Mouse (Mus musculus) brain, embryonic 14.5 days (tissue): ENCODE measurements around the gene Hrc. TPM values are rescaled to one million over a fixed set of nuclear protein-coding genes. Genes with fewer than 3 reads are reported as not detected.

ENCODE experiments used
- DNase-seq: peaks from one replicate; pipeline ENCODE4 v3.0.0-alpha.2; 2011; ENCODE audit warnings: low read depth
- CTCF ChIP-seq: fragments of 200-500 bp; IDR thresholded peaks from 2 replicates; pipeline ENCODE4 v1.5.1; 2012; ENCODE audit warnings: inconsistent platforms, mild to moderate bottlenecking, moderate library complexity, borderline replicate concordance; ENCODE audit not compliant: insufficient read depth, insufficient read length; ENCODE audit errors: extremely low read depth
- POLR2A ChIP-seq: fragments of 200-500 bp; IDR thresholded peaks from 2 replicates; pipeline ENCODE4 v1.6.1; 2012; ENCODE audit warnings: mild to moderate bottlenecking, inconsistent platforms, borderline replicate concordance; ENCODE audit not compliant: poor library complexity, insufficient read depth, insufficient read length, severe bottlenecking; ENCODE audit errors: extremely low read depth
- polyA plus RNA-seq: library from polyadenylated mRNA; depleted of rRNA; stranded (reverse); fragments of >200 nt; gene quantifications from 2 replicates; pipeline ENCODE4 v1.2.3, GENCODE M21; 2012

The Hrc gene
- polyA plus RNA-seq, 1 experiment = 1.3 TPM

GRCm38 (mm10) chr7:45313495-45313894 is 21.6 kb upstream of the Hrc start:
- DNase-seq = no peak
- no peak for TF ChIP-seq CTCF
- TF ChIP-seq POLR2A = no peak

- no peak for DNase-seq
- TF ChIP-seq POLR2A = no peak
- TF ChIP-seq CTCF = no peak
Observed at GRCm38 (mm10) chr7:45315182-45315701, 19.8 kb upstream of the Hrc start.

DNA sequence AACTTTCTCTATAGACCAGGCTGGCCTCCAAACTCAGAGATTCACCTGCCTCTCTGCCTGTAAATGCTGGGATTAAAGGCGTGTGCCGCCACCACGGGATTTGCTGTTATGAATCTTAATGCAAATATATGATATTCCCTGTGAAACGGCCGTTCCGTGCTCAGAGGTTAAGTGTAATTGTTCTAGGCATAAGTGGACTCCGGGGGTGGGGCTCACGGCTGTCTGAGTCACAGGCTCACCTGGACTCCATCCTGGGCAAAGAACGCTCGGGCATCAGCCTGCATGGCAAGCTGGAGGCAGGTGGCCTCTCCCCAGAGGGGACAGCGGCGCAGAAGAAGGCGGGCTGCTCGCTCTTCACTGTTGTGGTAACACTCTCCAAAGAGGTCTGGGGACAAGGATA is 18.6 kb upstream of the Hrc start:
- TF ChIP-seq POLR2A = no peak
- no peak for TF ChIP-seq CTCF
- no peak for DNase-seq

DNA sequence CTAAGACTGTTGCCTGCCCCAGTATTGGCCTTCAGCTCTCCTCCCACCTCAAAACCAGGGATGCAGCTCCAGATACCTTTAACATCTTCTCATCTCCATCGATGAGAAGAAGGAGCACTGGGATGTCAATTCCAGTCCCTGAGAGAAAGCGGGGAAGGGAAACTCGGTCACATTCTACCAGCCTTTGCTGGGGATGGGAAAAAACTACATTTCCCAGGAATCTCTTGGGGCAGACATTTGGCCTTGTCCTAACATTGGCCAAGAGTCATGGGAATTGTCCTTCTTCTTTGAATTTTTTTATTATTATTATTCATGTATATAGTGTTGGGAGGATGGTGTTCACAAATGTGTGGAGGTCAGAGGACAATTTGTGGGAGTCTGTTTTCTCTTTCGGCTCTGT is 12.8 kb upstream of the Hrc start:
- TF ChIP-seq CTCF (no peak), POLR2A (no peak)
- DNase-seq = no peak

DNA sequence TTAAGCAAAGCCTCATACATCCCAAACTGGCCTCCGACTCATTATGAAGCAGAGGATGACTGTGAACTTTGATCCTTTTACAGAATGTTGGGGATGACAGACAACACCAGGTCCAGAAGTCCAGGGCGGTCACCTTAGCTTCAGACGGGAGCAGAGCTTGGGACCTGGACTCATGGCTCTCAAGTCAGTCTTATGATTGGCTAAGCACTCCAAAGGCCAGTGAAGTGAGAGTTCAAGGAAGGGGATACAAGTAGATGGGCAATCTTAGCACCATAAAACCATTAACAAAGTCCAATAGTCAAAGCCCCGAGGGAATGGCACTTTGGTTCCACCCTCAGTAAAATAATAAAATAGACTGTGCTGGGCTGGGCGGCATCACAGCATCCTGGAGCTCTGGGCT is 12.0 kb upstream of the Hrc start:
- DNase-seq = no peak
- TF ChIP-seq CTCF (no peak), POLR2A (no peak)

- no peak for DNase-seq
- TF ChIP-seq POLR2A (no peak), CTCF (peak; percentile 22; the same call in 1 of the 2 replicates)
Observed at GRCm38 (mm10) chr7:45325800-45326199, 9.3 kb upstream of the Hrc start.

DNA sequence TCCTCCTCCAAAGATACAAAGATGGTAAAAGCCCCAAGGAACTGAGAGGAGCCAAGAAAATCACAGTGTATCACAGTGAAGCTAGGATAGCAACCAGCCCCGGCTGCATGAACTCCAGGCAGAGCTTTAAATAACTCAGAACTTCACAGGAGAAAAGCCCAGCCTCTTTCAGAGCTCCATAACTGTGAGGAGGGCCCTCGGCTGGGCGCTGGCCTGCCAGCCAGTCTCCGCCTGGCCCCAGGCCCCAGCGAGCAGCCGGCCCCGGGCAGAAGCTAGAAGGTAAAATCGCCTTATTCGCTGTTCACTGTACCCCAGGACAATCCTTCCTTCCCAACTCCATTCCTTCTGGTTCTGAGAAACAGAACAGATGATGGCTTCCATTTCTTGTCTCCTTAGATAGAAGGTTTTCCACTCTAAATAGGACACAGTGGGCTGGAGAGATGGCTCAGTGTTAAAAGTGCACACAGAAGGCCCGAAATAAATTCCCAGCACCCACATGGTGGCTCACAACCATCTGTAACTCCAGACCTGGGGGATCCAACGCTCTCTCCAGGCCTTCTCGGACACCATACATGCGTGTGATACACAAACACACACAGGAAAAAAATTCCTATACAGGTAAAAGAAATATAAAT is 6.1 kb upstream of the Hrc start:
- TF ChIP-seq POLR2A (no peak), CTCF (no peak)
- DNase-seq = no peak

DNA sequence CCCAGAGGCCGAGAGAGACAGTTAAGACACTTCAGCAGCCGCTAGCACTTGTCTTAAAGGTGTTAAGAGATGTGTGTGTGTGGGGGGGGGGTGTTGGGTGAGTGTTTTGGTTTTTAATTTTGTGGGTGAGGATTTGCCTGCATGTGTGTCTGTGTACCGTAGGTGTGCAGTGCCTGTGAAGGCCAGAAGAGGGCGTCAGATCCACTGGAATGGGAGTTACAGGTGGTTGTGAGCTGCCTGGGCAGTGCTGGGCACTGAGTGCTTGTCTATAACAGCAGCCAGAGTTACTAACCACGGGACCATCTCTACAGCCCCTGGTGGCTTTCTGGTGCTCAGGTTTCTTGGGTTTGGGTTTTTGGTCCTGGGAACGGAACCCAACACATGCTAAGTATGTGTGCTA is 3.6 kb upstream of the Hrc start:
- no peak for DNase-seq
- TF ChIP-seq POLR2A (no peak), CTCF (0 out of 2 replicates have a peak, but pooled peaks have one; percentile 2)

- DNase-seq = peak; percentile 48
- TF ChIP-seq POLR2A (no peak), CTCF (no peak)
Observed at GRCm38 (mm10) chr7:45332685-45333425, 2.2 kb upstream of the Hrc start.

GRCm38 (mm10) chr7:45333431-45333982 is 1.6 kb upstream of the Hrc start, which contains the start of gene Trpm4:
TSS of gene Trpm4 (minus strand) at chr7:45333780.
- TF ChIP-seq CTCF = no peak
- TF ChIP-seq POLR2A = no peak
- DNase-seq = peak; percentile 88

GRCm38 (mm10) chr7:45334605-45335004 is 485 bp upstream of the Hrc start:
- no peak for DNase-seq
- TF ChIP-seq POLR2A = no peak
- no peak for TF ChIP-seq CTCF

DNA sequence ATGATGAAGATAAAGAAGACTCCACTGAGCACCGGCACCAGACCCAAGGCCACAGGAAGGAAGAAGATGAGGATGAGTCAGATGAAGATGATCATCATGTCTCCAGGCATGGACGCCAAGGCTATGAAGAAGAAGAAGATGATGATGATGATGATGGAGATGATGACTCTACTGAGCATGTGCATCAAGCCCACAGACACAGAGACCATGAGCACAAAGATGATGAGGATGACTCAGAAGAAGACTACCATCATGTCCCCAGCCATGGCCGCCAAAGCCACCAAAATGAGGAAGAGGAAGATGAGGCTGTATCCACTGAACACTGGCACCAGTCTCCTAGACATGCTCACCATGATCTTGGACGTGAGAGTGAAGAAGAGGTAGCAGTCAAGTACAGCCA is 1.2 kb downstream of the Hrc start:
- TF ChIP-seq CTCF = no peak
- no peak for DNase-seq

DNA sequence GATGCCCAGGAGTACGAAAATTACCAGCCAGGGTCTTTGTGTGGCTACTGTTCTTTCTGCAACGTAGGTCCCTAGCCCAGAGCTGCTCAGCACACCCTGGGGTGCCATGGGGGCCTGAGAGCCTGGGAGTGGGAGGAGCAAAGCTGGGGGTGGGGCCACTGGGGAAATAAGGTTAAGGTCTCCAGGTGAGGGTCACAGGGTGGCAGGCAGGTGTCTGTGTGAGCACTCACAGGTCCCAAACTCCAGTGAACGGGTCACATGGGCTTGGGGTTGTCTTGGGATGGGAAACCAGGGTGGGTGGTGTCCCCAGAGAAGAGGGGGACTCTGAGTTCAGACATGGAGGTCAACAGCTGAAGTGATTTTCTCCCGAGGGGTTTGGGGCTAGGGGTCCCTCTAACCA is 2.4 kb downstream of the Hrc start:
- DNase-seq = no peak
- no peak for TF ChIP-seq POLR2A
- TF ChIP-seq CTCF = no peak
